Mouse (Mus musculus) MEL (cell line): Measurements from ENCODE around the gene Gnb4. TPM values are rescaled to one million over a fixed set of nuclear protein-coding genes. Genes with fewer than 3 reads are reported as not detected.

Source experiments
- DNase-seq: peaks from one replicate; pipeline ENCODE4 v3.0.0; 2011; ENCODE audit warnings: low read depth, low spot score
- H3K27ac ChIP-seq: 2 replicates; pipeline ENCODE4 v1.5.1; 2012; ENCODE audit warnings: low read depth, mild to moderate bottlenecking, control low read depth, low read length, moderate library complexity; ENCODE audit not compliant: control insufficient read depth
- H3K27me3 ChIP-seq, 2 experiments: fragments of 150-350 bp in 1 of 2; sonication (generic) in 1 of 2; 2 replicates each; pipeline ENCODE4 v1.6.1; 2012; ENCODE audit warnings: low read length in 2 of 2, mild to moderate bottlenecking in 2 of 2, improper control_type of control experiment in 1 of 2, moderate library complexity in 1 of 2; ENCODE audit not compliant: insufficient read depth in 2 of 2, control insufficient read depth in 1 of 2
- H3K36me3 ChIP-seq, 2 experiments: 2 replicates each; pipeline ENCODE4 v1.6.1; 2012 to 2014; ENCODE audit warnings: low read length in 2 of 2, improper control_type of control experiment in 1 of 2, inconsistent platforms in 1 of 2, mild to moderate bottlenecking in 1 of 2; ENCODE audit not compliant: insufficient read depth in 2 of 2, control insufficient read depth in 1 of 2
- H3K4me1 ChIP-seq, 2 experiments: fragments of 150-350 bp in 1 of 2; sonication (generic) in 1 of 2; 2 replicates each; pipeline ENCODE4 v1.6.1; 2012; ENCODE audit warnings: low read length in 2 of 2, improper control_type of control experiment in 1 of 2, mild to moderate bottlenecking in 1 of 2; ENCODE audit not compliant: insufficient read depth in 2 of 2, control insufficient read depth in 1 of 2
- H3K4me3 ChIP-seq, 2 experiments: fragments of 150-350 bp in 1 of 2; sonication (generic) in 1 of 2; 2 replicates each; pipeline ENCODE4 v1.5.1; 2012; ENCODE audit warnings: low read depth in 2 of 2, low read length in 2 of 2, mild to moderate bottlenecking in 2 of 2, moderate library complexity in 2 of 2, control low read depth in 1 of 2, improper control_type of control experiment in 1 of 2; ENCODE audit not compliant: control insufficient read depth in 1 of 2, insufficient read depth in 1 of 2
- H3K79me2 ChIP-seq: 2 replicates; pipeline ENCODE4 v1.6.1; 2012; ENCODE audit warnings: mild to moderate bottlenecking, low read length, moderate library complexity; ENCODE audit not compliant: control insufficient read depth, poor library complexity, insufficient read depth
- H3K9ac ChIP-seq: 2 replicates; pipeline ENCODE4 v1.6.1; 2012; ENCODE audit warnings: low read depth, mild to moderate bottlenecking, control low read depth, low read length, moderate library complexity; ENCODE audit not compliant: control insufficient read depth, poor library complexity, severe bottlenecking
- H3K9me3 ChIP-seq: fragments of 150-350 bp; sonication (generic); replicated peaks from 2 replicates; pipeline ENCODE4 v1.6.1; 2012; ENCODE audit warnings: mild to moderate bottlenecking, low read length, improper control_type of control experiment, moderate library complexity; ENCODE audit not compliant: insufficient read depth
- CTCF ChIP-seq, 3 experiments: IDR thresholded peaks in 2 of 3; conservative IDR thresholded peaks in 1 of 3; 2 replicates each; pipeline ENCODE4 v1.5.1; 2011 to 2012; ENCODE audit warnings: low read length in 3 of 3, low read depth in 2 of 3, mild to moderate bottlenecking in 2 of 3, improper control_type of control experiment in 1 of 3, inconsistent platforms in 1 of 3, mixed read lengths in 1 of 3, moderate library complexity in 1 of 3; ENCODE audit not compliant: control insufficient read depth in 1 of 3, insufficient read depth in 1 of 3, poor library complexity in 1 of 3, severe bottlenecking in 1 of 3
- E2F4 ChIP-seq: IDR thresholded peaks from 2 replicates; pipeline ENCODE4 v1.6.1; 2011; ENCODE audit warnings: low read depth, low read length, improper control_type of control experiment, borderline replicate concordance
- ETS1 ChIP-seq: IDR thresholded peaks from 2 replicates; pipeline ENCODE4 v1.6.1; 2012; ENCODE audit warnings: low read depth, mild to moderate bottlenecking, inconsistent platforms, low read length, improper control_type of control experiment, moderate library complexity
- GABPA ChIP-seq: IDR thresholded peaks from 2 replicates; pipeline ENCODE4 v1.6.1; 2012; ENCODE audit warnings: low read depth, mild to moderate bottlenecking, inconsistent platforms, low read length, improper control_type of control experiment, moderate library complexity
- HCFC1 ChIP-seq: IDR thresholded peaks from 2 replicates; pipeline ENCODE4 v1.6.1; 2012; ENCODE audit warnings: low read depth, mild to moderate bottlenecking, inconsistent platforms, low read length, improper control_type of control experiment, moderate library complexity
- JUND ChIP-seq: IDR thresholded peaks from 2 replicates; pipeline ENCODE4 v1.6.1; 2011; ENCODE audit warnings: low read depth, mild to moderate bottlenecking, improper control_type of control experiment, low read length
- MAFK ChIP-seq: IDR thresholded peaks from 2 replicates; pipeline ENCODE4 v1.6.1; 2011; ENCODE audit warnings: low read depth, mild to moderate bottlenecking, low read length, improper control_type of control experiment, borderline replicate concordance
- MAZ ChIP-seq: IDR thresholded peaks from 2 replicates; pipeline ENCODE4 v1.6.1; 2012; ENCODE audit warnings: low read depth, mild to moderate bottlenecking, inconsistent platforms, low read length, improper control_type of control experiment
- MXI1 ChIP-seq: IDR thresholded peaks from 2 replicates; pipeline ENCODE4 v1.6.1; 2011; ENCODE audit warnings: mild to moderate bottlenecking, low read depth, low read length, improper control_type of control experiment
- MYB ChIP-seq: IDR thresholded peaks from 2 replicates; pipeline ENCODE4 v1.6.1; 2011; ENCODE audit warnings: mild to moderate bottlenecking, low read depth, low read length, improper control_type of control experiment
- MYC ChIP-seq: IDR thresholded peaks from 2 replicates; pipeline ENCODE4 v1.6.1; 2011; ENCODE audit warnings: low read depth, mild to moderate bottlenecking, low read length, improper control_type of control experiment, moderate library complexity
- NELFE ChIP-seq: IDR thresholded peaks from 2 replicates; pipeline ENCODE4 v1.6.1; 2011; ENCODE audit warnings: low read depth, low read length, improper control_type of control experiment
- POLR2A ChIP-seq, 2 experiments: IDR thresholded peaks; 2 replicates each; pipeline ENCODE4 v1.6.1; 2011 to 2012; ENCODE audit warnings: low read length in 2 of 2, mild to moderate bottlenecking in 2 of 2, control low read depth in 1 of 2, improper control_type of control experiment in 1 of 2, low read depth in 1 of 2, moderate library complexity in 1 of 2; ENCODE audit not compliant: control insufficient read depth in 1 of 2, insufficient read depth in 1 of 2, poor library complexity in 1 of 2
- POLR2AphosphoS5 ChIP-seq: IDR thresholded peaks from 2 replicates; pipeline ENCODE4 v1.6.1; 2012; ENCODE audit warnings: low read depth, borderline replicate concordance, mild to moderate bottlenecking, inconsistent platforms, low read length, moderate library complexity, mixed read lengths
- RAD21 ChIP-seq: IDR thresholded peaks from 2 replicates; pipeline ENCODE4 v1.6.1; 2011; ENCODE audit warnings: mild to moderate bottlenecking, low read depth, low read length, improper control_type of control experiment
- RCOR1 ChIP-seq: IDR thresholded peaks from 2 replicates; pipeline ENCODE4 v1.6.1; 2012; ENCODE audit warnings: low read depth, mild to moderate bottlenecking, inconsistent platforms, low read length, improper control_type of control experiment
- SIN3A ChIP-seq: IDR thresholded peaks from 2 replicates; pipeline ENCODE4 v1.6.1; 2012; ENCODE audit warnings: low read length, improper control_type of control experiment, inconsistent platforms
- SMC3 ChIP-seq: IDR thresholded peaks from 2 replicates; pipeline ENCODE4 v1.6.1; 2011; ENCODE audit warnings: low read depth, low read length, improper control_type of control experiment
- TBP ChIP-seq: IDR thresholded peaks from 2 replicates; pipeline ENCODE4 v1.8.0; 2011; ENCODE audit warnings: low read depth, low read length, improper control_type of control experiment
- UBTF ChIP-seq: IDR thresholded peaks from 2 replicates; pipeline ENCODE4 v1.6.1; 2012; ENCODE audit warnings: low read depth, mild to moderate bottlenecking, inconsistent platforms, low read length, improper control_type of control experiment, moderate library complexity, borderline replicate concordance; ENCODE audit not compliant: insufficient read depth
- ZC3H11A ChIP-seq: IDR thresholded peaks from 2 replicates; pipeline ENCODE4 v1.6.1; 2012; ENCODE audit warnings: low read depth, mild to moderate bottlenecking, inconsistent platforms, low read length, improper control_type of control experiment
- ZKSCAN1 ChIP-seq: IDR thresholded peaks from 2 replicates; pipeline ENCODE4 v1.6.1; 2012; ENCODE audit warnings: low read depth, mild to moderate bottlenecking, inconsistent platforms, low read length, improper control_type of control experiment, moderate library complexity
- ZMIZ1 ChIP-seq: IDR thresholded peaks from 2 replicates; pipeline ENCODE4 v1.6.1; 2012; ENCODE audit warnings: low read depth, mild to moderate bottlenecking, inconsistent platforms, low read length, improper control_type of control experiment, moderate library complexity
- polyA plus RNA-seq, 2 experiments: library from polyadenylated mRNA; stranded (reverse) in 1 of 2; unstranded in 1 of 2; fragments of >175 nt in 1 of 2; fragments of >200 nt in 1 of 2; gene quantifications; 2 replicates each; pipeline versions ENCODE4 v1.2.1 to v1.2.4; 2012; ENCODE audit warnings: low replicate concordance in 2 of 2, low read depth in 1 of 2; ENCODE audit not compliant: insufficient read length in 2 of 2, insufficient read depth in 1 of 2, missing spikeins in 1 of 2
- total RNA-seq: library from RNA; depleted of rRNA; stranded (reverse); fragments of 300-350 nt; gene quantifications from 2 replicates; pipeline ENCODE4 v1.2.3, GENCODE M21; 2012

Gnb4 gene
- total and polyA plus RNA-seq, 3 experiments = 49.5 to 61.2 TPM; not detected in 1

GRCm38 (mm10) chr3:32563401-32563800 lies 53.0 kb downstream of the Gnb4 start:
- H3K4me1 ChIP-seq = no peaks in the 10 kb centered on the region
- H3K36me3 ChIP-seq = peaks cover 0 to 15% of the 10 kb centered on the region in 2 experiments; a peak in 2 of 4 replicates
- no peaks in the 10 kb centered on the region for H3K79me2 ChIP-seq
- DNase-seq = no peak
- H3K9me3 ChIP-seq = no peaks in the 10 kb centered on the region
- no peak overlapping the region for H3K9ac ChIP-seq
- TF ChIP-seq MXI1 (no peak), ZKSCAN1 (no peak), ETS1 (no peak), RCOR1 (no peak), MAFK (no peak), TBP (no peak), ZMIZ1 (no peak), SIN3A (no peak), MYC (no peak), CTCF (IDR thresholded peaks at IDR 0.05 in 2 of 3, conservative IDR thresholded peaks at IDR 0.05 in 1 of 3; ENCODE audit: control insufficient read depth in 1 of 3, insufficient read depth in 1 of 3, low read depth in 2 of 3, low read length in 3 of 3, poor library complexity in 1 of 3, severe bottlenecking in 1 of 3) (no peak), MYB (no peak), E2F4 (no peak), MAZ (no peak), GABPA (no peak), HCFC1 (no peak), POLR2A (IDR thresholded peaks at IDR 0.05; ENCODE audit: control insufficient read depth in 1 of 2, insufficient read depth in 1 of 2, low read depth in 1 of 2, low read length in 2 of 2, poor library complexity in 1 of 2) (no peak), UBTF (no peak)
- TF ChIP-seq, all 39 proteins: peak for 0
- no peak overlapping the region for H3K27ac ChIP-seq
- no peaks in the 10 kb centered on the region for H3K27me3 ChIP-seq
- H3K4me3 ChIP-seq = no peak overlapping the region

- H3K4me1 ChIP-seq = no peaks in the 10 kb centered on the region
- H3K27me3 ChIP-seq = no peaks in the 10 kb centered on the region
- DNase-seq = peak; percentile 68
- H3K27ac ChIP-seq = no peak overlapping the region
- H3K9ac ChIP-seq = no peak overlapping the region
- H3K4me3 ChIP-seq = no peak overlapping the region
- peaks cover 0 to 6% of the 10 kb centered on the region in 2 experiments; a peak in 2 of 4 replicates for H3K36me3 ChIP-seq
- TF ChIP-seq POLR2A (IDR thresholded peaks at IDR 0.05; ENCODE audit: control insufficient read depth in 1 of 2, insufficient read depth in 1 of 2, low read depth in 1 of 2, low read length in 2 of 2, poor library complexity in 1 of 2) (no peak), HCFC1 (no peak), POLR2AphosphoS5 (no peak), JUND (no peak), SMC3 (peak; percentile 83), ZC3H11A (peak; percentile 77), CTCF (IDR thresholded peaks at IDR 0.05 in 2 of 3, conservative IDR thresholded peaks at IDR 0.05 in 1 of 3; ENCODE audit: control insufficient read depth in 1 of 3, insufficient read depth in 1 of 3, low read depth in 2 of 3, low read length in 3 of 3, poor library complexity in 1 of 3, severe bottlenecking in 1 of 3) (peak; percentile 39 to 70 (median 62)), RAD21 (peak; percentile 74), SIN3A (no peak), NELFE (no peak), ZKSCAN1 (no peak)
- TF ChIP-seq, all 39 proteins: peak for 4
- no peaks in the 10 kb centered on the region for H3K9me3 ChIP-seq
- H3K79me2 ChIP-seq = no peaks in the 10 kb centered on the region
Observed at GRCm38 (mm10) chr3:32553061-32553460, 63.3 kb downstream of the Gnb4 start.
